Mouse (Mus musculus): ENCODE results near the gene Syt3. TPM values are rescaled to one million over a fixed set of nuclear protein-coding genes. Genes with fewer than 3 reads are reported as not detected.

Syt3 gene
- 10 to 100 TPM; 45.1 to 52.4 TPM for total RNA-seq (2021)

GRCm38 (mm10) chr7:44383980-44384715, at the start of gene Syt3:
Gene Syt3 (plus strand): TSS chr7:44384102.
- DNase-seq: peak; percentile 80
- intact Hi-C loops (cut with DNase I): loop anchor here (10.0 kb wide), 1 partner anchor 61 kb away; no protein-coding TSS in a partner anchor

GRCm38 (mm10) chr7:44334139-44334538, 49.8 kb upstream of the Syt3 start:
- DNase-seq: no peak
- intact Hi-C loops (cut with DNase I): no loop called here

GRCm38 (mm10) chr7:44335031-44335878, 48.6 kb upstream of the Syt3 start:
- intact Hi-C loops (cut with DNase I): no loop called here

GRCm38 (mm10) chr7:44336046-44337021, 47.6 kb upstream of the Syt3 start:
- intact Hi-C loops (cut with DNase I): no loop called here
- peak; percentile 45 for DNase-seq

More at GRCm38 (mm10) chr7:44335031-44335878, 48.6 kb upstream of the Syt3 start:
- DNase-seq: peak; percentile 63

GRCm38 (mm10) chr7:44337121-44337849, 46.6 kb upstream of the Syt3 start:
- intact Hi-C loops (cut with DNase I): no loop called here
- no peak for DNase-seq

GRCm38 (mm10) chr7:44340226-44340625, 43.7 kb upstream of the Syt3 start:
- intact Hi-C loops (cut with DNase I): no loop called here
- no peak for DNase-seq

GRCm38 (mm10) chr7:44341119-44341518, 42.8 kb upstream of the Syt3 start:
- DNase-seq: no peak
- intact Hi-C loops (cut with DNase I): no loop called here

- intact Hi-C loops (cut with DNase I): no loop called here
- DNase-seq: no peak
Observed at GRCm38 (mm10) chr7:44341714-44342113, 42.2 kb upstream of the Syt3 start.

GRCm38 (mm10) chr7:44343459-44344015, 40.4 kb upstream of the Syt3 start:
- no peak for DNase-seq
- intact Hi-C loops (cut with DNase I): no loop called here

GRCm38 (mm10) chr7:44344622-44345021, 39.3 kb upstream of the Syt3 start:
- DNase-seq: no peak
- intact Hi-C loops (cut with DNase I): no loop called here

- intact Hi-C loops (cut with DNase I): no loop called here
Observed at GRCm38 (mm10) chr7:44349043-44349442, 34.9 kb upstream of the Syt3 start.

GRCm38 (mm10) chr7:44350957-44351711, 32.8 kb upstream of the Syt3 start:
- intact Hi-C loops (cut with DNase I): loop anchor here (1.0 to 10.0 kb wide), 2 partner anchors 89 to 134 kb away; no protein-coding TSS in a partner anchor
- DNase-seq: peak; percentile 83

More at GRCm38 (mm10) chr7:44349043-44349442, 34.9 kb upstream of the Syt3 start:
- no peak for DNase-seq

- intact Hi-C loops (cut with DNase I): loop anchor here (1.0 to 10.0 kb wide), 2 partner anchors 90 to 133 kb away; no protein-coding TSS in a partner anchor
- DNase-seq: no peak
Observed at GRCm38 (mm10) chr7:44351881-44352749, 31.8 kb upstream of the Syt3 start.

- intact Hi-C loops (cut with DNase I): loop anchor here (10.0 kb wide), 1 partner anchor 132 kb away; no protein-coding TSS in a partner anchor
Observed at GRCm38 (mm10) chr7:44352750-44353600, 30.9 kb upstream of the Syt3 start.

GRCm38 (mm10) chr7:44353601-44354340, 30.1 kb upstream of the Syt3 start:
- peak; percentile 41 for DNase-seq
- intact Hi-C loops (cut with DNase I): loop anchor here (10.0 kb wide), 1 partner anchor 131 kb away; no protein-coding TSS in a partner anchor

More at GRCm38 (mm10) chr7:44352750-44353600, 30.9 kb upstream of the Syt3 start:
- peak; percentile 30 for DNase-seq

GRCm38 (mm10) chr7:44355411-44355810, 28.5 kb upstream of the Syt3 start:
- DNase-seq: no peak
- intact Hi-C loops (cut with DNase I): loop anchor here (10.0 kb wide), 1 partner anchor 129 kb away; no protein-coding TSS in a partner anchor
